Mouse (Mus musculus): ENCODE measurements at regions not wholly inside any gene's neighbourhood (a gene's known extent, or its start where the extent isn't known, plus 50 kb on each side); places are given as distances from the start of the nearest gene placed in this dataset.

DNA sequence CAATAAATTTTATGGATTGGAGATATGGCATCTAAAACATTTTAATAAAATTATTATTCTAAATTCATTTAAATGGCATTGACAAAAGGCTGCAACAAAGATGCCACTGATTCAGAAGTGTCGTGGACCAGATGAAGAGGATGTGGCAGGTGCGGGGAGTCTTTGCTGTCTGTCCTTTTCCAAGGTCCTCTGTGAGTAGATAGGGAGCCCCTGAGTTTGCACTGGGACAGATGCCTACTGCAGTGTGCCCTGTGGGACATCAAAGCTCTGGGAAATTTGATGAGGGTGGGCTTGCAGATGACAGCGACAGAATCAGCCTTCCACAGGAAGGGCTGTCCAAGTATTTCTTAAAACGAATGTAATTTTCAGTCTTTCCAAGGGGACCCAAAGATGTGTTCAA lies 541.2 kb downstream of the Bcl11a start:
- H3K36me3 ChIP-seq (ENCODE audit: control insufficient read depth, insufficient read depth): no peaks in the 10 kb centered on the region
- no peaks in the 10 kb centered on the region for H3K9me3 ChIP-seq (ENCODE audit: control insufficient read depth, low read length)
- H3K4me3 ChIP-seq (replicated peaks; ENCODE audit: low read length): no peak overlapping the region
- no peak overlapping the region for H3K9ac ChIP-seq (replicated peaks; ENCODE audit: low read depth, low read length)
- H3K4me2 ChIP-seq (ENCODE audit: low read length): no peak overlapping the region
- no peak overlapping the region for H3K27ac ChIP-seq (ENCODE audit: low read length)
- no peaks in the 10 kb centered on the region for H3K27me3 ChIP-seq (replicated peaks; ENCODE audit: control insufficient read depth, insufficient read depth, low read length)
- H3K4me1 ChIP-seq (replicated peaks; ENCODE audit: control insufficient read depth, insufficient read depth, low read length): no peaks in the 10 kb centered on the region
- 73% methylated on average over 4 of the region's 4 CpGs for WGBS
- no peak for ATAC-seq

DNA sequence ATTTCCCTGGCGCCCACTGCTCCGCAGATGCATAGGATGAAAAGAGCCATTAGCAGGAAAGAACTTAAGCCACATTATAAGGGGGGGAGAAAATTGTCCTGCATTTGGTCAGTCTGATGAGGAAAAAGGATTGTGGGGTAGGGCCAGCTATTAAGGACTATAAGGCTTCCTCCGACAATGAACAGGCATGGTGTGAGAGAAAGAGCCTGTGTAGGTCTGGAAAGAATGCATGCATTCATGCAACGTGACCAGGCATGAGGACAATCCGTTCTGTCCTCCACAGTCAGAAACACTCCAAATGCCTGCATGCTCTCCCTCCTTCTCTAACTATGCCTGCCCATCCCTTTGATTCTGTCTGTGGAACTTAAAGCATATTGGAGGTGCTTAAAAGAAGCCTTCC lies 550.8 kb downstream of the Bcl11a start:
- H3K4me2 ChIP-seq (ENCODE audit: low read length): no peak overlapping the region
- H3K27ac ChIP-seq (ENCODE audit: low read length): no peak overlapping the region
- H3K27me3 ChIP-seq (replicated peaks; ENCODE audit: control insufficient read depth, insufficient read depth, low read length): no peaks in the 10 kb centered on the region
- no peaks in the 10 kb centered on the region for H3K9me3 ChIP-seq (ENCODE audit: control insufficient read depth, low read length)
- H3K9ac ChIP-seq (replicated peaks; ENCODE audit: low read depth, low read length): no peak overlapping the region
- H3K36me3 ChIP-seq (ENCODE audit: control insufficient read depth, insufficient read depth): no peaks in the 10 kb centered on the region
- no peak overlapping the region for H3K4me3 ChIP-seq (replicated peaks; ENCODE audit: low read length)
- ATAC-seq: no peak
- H3K4me1 ChIP-seq (replicated peaks; ENCODE audit: control insufficient read depth, insufficient read depth, low read length): peaks cover 12% of the 10 kb centered on the region
- WGBS: 14% methylated on average over 5 of the region's 5 CpGs

DNA sequence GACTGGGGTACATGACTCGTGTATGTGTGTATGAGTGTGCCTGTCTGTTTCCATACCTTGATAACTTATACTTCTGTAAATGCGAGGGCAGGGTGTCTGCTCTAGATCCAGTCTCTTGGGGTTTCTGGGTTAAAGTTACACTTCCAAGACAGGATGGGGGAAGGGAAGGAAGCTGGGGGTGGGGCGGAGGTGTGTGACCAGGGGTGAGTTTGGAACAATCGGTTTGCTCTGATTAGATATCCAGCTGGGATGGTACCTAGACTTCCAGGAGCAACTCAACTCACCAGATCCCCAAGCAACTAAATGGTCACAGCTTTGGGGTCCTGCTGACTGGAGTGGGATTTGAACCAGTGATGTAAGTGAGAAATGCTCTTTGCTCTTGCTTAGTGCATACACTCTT lies 551.6 kb downstream of the Bcl11a start:
- H3K36me3 ChIP-seq (ENCODE audit: control insufficient read depth, insufficient read depth): no peaks in the 10 kb centered on the region
- H3K4me3 ChIP-seq (replicated peaks; ENCODE audit: low read length): no peak overlapping the region
- peaks cover 12% of the 10 kb centered on the region for H3K4me1 ChIP-seq (replicated peaks; ENCODE audit: control insufficient read depth, insufficient read depth, low read length)
- H3K4me2 ChIP-seq (ENCODE audit: low read length): no peak overlapping the region
- H3K27ac ChIP-seq (ENCODE audit: low read length): no peak overlapping the region
- ATAC-seq: no peak
- H3K27me3 ChIP-seq (replicated peaks; ENCODE audit: control insufficient read depth, insufficient read depth, low read length): no peaks in the 10 kb centered on the region
- no peaks in the 10 kb centered on the region for H3K9me3 ChIP-seq (ENCODE audit: control insufficient read depth, low read length)
- WGBS: 60% methylated on average over 4 of the region's 4 CpGs
- no peak overlapping the region for H3K9ac ChIP-seq (replicated peaks; ENCODE audit: low read depth, low read length)

DNA sequence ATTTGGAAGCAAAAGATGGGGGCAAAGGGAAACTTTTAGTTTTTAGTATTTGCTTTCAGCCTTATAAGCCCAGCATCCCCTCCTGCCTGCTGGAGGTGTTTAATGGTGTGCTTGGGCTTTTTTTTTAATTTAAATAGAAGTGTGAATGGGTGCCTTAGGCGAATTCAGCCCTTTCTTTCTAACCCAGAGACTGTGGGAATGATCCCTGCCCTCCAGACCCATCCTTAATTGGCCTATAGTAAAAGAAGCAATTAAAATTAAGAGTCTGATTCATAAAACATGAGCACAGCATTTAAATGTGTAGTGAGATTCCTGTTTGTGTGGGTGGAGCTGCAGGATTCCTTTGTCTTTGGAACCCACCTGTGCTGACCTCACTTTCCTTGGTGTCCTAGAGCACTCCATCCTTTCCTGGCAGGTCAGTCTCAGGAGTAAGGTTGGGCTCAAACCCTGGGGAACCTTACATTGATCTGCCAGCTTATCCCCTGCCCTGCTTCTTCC lies 552.6 kb downstream of the Bcl11a start:
- no peaks in the 10 kb centered on the region for H3K9me3 ChIP-seq (ENCODE audit: control insufficient read depth, low read length)
- ATAC-seq: no peak
- whole genome bisulfite sequencing: 12% methylated on average over 1 of the region's 1 CpGs
- no peaks in the 10 kb centered on the region for H3K27me3 ChIP-seq (replicated peaks; ENCODE audit: control insufficient read depth, insufficient read depth, low read length)
- no peak overlapping the region for H3K9ac ChIP-seq (replicated peaks; ENCODE audit: low read depth, low read length)
- H3K4me3 ChIP-seq (replicated peaks; ENCODE audit: low read length): no peak overlapping the region
- H3K36me3 ChIP-seq (ENCODE audit: control insufficient read depth, insufficient read depth): no peaks in the 10 kb centered on the region
- H3K4me2 ChIP-seq (ENCODE audit: low read length): no peak overlapping the region
- H3K4me1 ChIP-seq (replicated peaks; ENCODE audit: control insufficient read depth, insufficient read depth, low read length): peaks cover 12% of the 10 kb centered on the region
- peak overlapping the region; percentile 61 for H3K27ac ChIP-seq (ENCODE audit: low read length)

DNA sequence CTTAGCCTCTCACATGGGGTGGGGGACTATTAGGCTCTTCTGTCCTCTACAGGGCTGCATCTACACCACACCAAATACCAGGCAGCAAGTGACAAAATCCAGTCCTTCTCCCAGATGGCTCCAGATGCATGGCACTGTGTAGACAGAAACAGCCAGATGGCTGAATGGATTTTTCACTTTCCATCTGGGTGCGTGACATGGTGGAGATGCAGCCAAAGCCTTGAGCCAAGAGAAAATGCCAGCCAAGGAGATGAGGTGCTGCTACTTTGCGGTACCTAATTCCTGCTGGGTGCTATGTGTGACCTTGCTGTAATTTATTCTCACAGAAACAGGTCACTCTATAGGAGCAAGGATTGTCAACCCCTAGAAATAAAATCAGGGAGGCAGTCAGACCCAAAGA lies 553.8 kb downstream of the Bcl11a start:
- H3K27ac ChIP-seq (ENCODE audit: low read length): peak overlapping the region; percentile 31
- H3K4me2 ChIP-seq (ENCODE audit: low read length): no peak overlapping the region
- peak; percentile 86 for ATAC-seq
- no peak overlapping the region for H3K4me3 ChIP-seq (replicated peaks; ENCODE audit: low read length)
- H3K9me3 ChIP-seq (ENCODE audit: control insufficient read depth, low read length): no peaks in the 10 kb centered on the region
- H3K9ac ChIP-seq (replicated peaks; ENCODE audit: low read depth, low read length): no peak overlapping the region
- WGBS: 52% methylated on average over 2 of the region's 2 CpGs
- H3K4me1 ChIP-seq (replicated peaks; ENCODE audit: control insufficient read depth, insufficient read depth, low read length): peaks cover 12% of the 10 kb centered on the region
- no peaks in the 10 kb centered on the region for H3K27me3 ChIP-seq (replicated peaks; ENCODE audit: control insufficient read depth, insufficient read depth, low read length)
- no peaks in the 10 kb centered on the region for H3K36me3 ChIP-seq (ENCODE audit: control insufficient read depth, insufficient read depth)

DNA sequence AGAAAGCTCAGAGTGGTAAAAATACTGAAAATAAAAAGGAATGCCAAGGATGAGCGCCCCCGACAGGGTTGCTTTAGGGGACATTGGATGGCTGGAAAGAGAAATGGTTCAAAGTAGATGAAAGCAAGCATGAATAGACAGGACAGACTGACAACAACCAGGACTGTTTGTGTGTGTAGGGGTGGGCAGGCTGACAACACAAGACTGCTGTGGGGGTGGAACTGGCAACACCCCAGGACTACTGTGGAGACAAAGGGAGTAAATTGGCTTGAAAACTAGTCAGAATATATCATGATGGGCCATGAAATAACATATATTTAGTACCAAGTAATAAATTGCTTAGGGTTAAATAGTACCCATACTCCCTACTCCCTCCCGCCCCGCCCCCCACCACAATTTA lies 558.9 kb downstream of the Bcl11a start:
- no peak overlapping the region for H3K9ac ChIP-seq (replicated peaks; ENCODE audit: low read depth, low read length)
- 91% methylated on average over 4 of the region's 4 CpGs for WGBS
- H3K36me3 ChIP-seq (ENCODE audit: control insufficient read depth, insufficient read depth): no peaks in the 10 kb centered on the region
- H3K4me1 ChIP-seq (replicated peaks; ENCODE audit: control insufficient read depth, insufficient read depth, low read length): peaks cover 3% of the 10 kb centered on the region; the same call in 1 of the 2 replicates
- no peak for ATAC-seq
- no peak overlapping the region for H3K4me3 ChIP-seq (replicated peaks; ENCODE audit: low read length)
- H3K9me3 ChIP-seq (ENCODE audit: control insufficient read depth, low read length): no peaks in the 10 kb centered on the region
- no peak overlapping the region for H3K27ac ChIP-seq (ENCODE audit: low read length)
- no peaks in the 10 kb centered on the region for H3K27me3 ChIP-seq (replicated peaks; ENCODE audit: control insufficient read depth, insufficient read depth, low read length)
- H3K4me2 ChIP-seq (ENCODE audit: low read length): no peak overlapping the region

DNA sequence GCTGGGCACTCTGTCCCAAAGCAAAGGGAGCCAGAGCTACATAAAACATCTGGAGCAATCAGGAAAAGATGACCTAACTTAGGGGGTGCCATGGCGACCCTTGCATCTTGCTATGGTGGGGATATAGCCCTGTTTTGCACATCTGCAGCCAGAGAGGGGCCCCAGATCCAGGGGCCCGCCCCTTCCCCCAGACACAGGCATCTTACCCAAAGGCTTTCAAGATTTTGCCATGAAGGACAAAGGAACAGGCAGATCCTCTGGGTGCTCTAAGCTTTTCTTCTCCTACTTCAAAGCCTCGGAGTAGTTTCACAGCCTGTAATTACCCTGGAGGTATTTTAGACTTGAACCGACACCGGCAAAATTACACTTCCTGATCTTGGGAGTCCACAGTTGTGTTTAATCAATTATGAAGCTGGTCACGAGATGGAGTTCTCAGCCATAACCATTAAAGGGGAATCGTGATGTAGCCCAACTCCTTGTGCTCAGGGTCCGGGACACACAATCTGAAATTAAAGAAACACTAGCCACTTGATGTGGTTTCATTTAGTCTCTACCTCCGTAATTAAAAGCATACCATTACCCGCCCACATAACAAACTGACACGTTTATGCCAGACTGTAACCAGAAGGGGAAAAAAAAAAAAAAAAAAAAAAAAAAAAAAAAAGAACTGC lies 565.7 kb downstream of the Bcl11a start:
- ATAC-seq: no peak
- Histone ChIP-seq H3K4me2 (ENCODE audit: low read length) (no peak overlapping the region), H3K9me3 (ENCODE audit: control insufficient read depth, low read length) (no peaks in the 10 kb centered on the region), H3K4me3 (replicated peaks; ENCODE audit: low read length) (no peak overlapping the region), H3K27ac (ENCODE audit: low read length) (no peak overlapping the region), H3K36me3 (ENCODE audit: control insufficient read depth, insufficient read depth) (no peaks in the 10 kb centered on the region), H3K9ac (replicated peaks; ENCODE audit: low read depth, low read length) (no peak overlapping the region), H3K4me1 (replicated peaks; ENCODE audit: control insufficient read depth, insufficient read depth, low read length) (peaks cover 3% of the 10 kb centered on the region; the same call in 1 of the 2 replicates), H3K27me3 (replicated peaks; ENCODE audit: control insufficient read depth, insufficient read depth, low read length) (no peaks in the 10 kb centered on the region)
- 32% methylated on average over 11 of the region's 11 CpGs for WGBS

DNA sequence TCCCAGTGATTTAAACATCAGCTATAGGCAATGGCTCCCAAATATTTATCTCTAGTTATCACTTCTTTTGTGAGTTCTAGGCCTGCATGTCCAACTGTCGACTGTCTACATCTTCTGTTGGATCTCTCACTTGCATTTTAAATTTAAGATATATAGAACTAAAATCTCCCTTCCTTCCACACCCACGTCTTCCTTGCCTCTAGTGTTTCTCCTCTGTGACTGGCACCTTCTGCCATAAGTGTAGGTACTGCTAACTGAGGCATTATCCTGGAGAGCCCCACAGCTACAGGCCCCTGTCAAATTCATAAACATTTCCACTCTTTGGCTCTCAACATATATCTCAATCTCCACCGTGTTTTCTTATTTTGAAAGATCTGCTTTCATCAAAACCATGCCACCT lies 575.0 kb downstream of the Bcl11a start:
- Histone ChIP-seq H3K9ac (replicated peaks; ENCODE audit: low read depth, low read length) (no peak overlapping the region), H3K4me3 (replicated peaks; ENCODE audit: low read length) (no peak overlapping the region), H3K9me3 (ENCODE audit: control insufficient read depth, low read length) (no peaks in the 10 kb centered on the region), H3K27ac (ENCODE audit: low read length) (no peak overlapping the region), H3K27me3 (replicated peaks; ENCODE audit: control insufficient read depth, insufficient read depth, low read length) (no peaks in the 10 kb centered on the region), H3K4me2 (ENCODE audit: low read length) (no peak overlapping the region), H3K36me3 (ENCODE audit: control insufficient read depth, insufficient read depth) (no peaks in the 10 kb centered on the region), H3K4me1 (replicated peaks; ENCODE audit: control insufficient read depth, insufficient read depth, low read length) (no peaks in the 10 kb centered on the region)
- WGBS: 85% methylated on average over 3 of the region's 3 CpGs
- ATAC-seq: no peak

DNA sequence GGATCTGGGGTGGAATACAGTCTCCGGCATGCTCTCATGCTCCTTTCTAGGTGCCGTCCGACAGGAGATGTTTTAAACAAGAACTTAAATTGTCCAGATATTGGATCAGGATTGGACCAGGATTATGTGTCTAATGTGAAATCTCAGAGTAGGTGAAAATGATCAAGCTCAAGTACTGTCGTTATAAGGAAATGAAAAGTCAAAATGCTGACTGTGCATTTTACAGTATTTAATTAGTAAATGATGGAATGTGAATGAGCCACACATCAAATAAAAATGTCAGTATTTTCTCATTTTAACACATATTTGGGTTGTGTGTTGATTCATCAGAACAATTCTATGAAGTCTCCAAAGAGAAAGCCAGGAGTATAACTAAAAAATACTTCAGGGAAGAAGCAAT lies 586.2 kb downstream of the Bcl11a start:
- ATAC-seq: no peak
- WGBS: 88% methylated on average over 4 of the region's 4 CpGs
- no peaks in the 10 kb centered on the region for H3K9me3 ChIP-seq (ENCODE audit: control insufficient read depth, low read length)
- no peak overlapping the region for H3K27ac ChIP-seq (ENCODE audit: low read length)
- no peaks in the 10 kb centered on the region for H3K36me3 ChIP-seq (ENCODE audit: control insufficient read depth, insufficient read depth)
- H3K4me3 ChIP-seq (replicated peaks; ENCODE audit: low read length): no peak overlapping the region
- H3K27me3 ChIP-seq (replicated peaks; ENCODE audit: control insufficient read depth, insufficient read depth, low read length): no peaks in the 10 kb centered on the region
- H3K4me1 ChIP-seq (replicated peaks; ENCODE audit: control insufficient read depth, insufficient read depth, low read length): no peaks in the 10 kb centered on the region
- H3K9ac ChIP-seq (replicated peaks; ENCODE audit: low read depth, low read length): no peak overlapping the region
- H3K4me2 ChIP-seq (ENCODE audit: low read length): no peak overlapping the region

DNA sequence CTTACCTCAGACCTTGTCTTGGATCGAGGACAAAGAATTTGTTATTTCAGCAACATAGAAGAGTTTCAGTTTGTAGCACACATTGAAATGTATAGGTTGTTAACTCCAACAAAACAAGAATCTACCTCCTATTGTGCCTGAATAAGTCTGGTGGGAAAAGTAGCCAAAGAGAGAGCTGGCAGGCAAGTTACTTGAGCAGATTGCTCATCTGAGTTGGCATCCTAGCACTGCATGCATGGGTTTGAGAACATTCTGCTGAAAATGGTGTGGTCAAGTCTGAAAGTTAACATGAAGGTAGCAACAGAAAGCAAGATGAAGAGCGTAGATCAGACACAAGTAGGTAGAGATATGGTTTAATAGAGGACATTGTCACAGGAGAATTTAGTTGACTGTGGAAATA lies 587.5 kb downstream of the Bcl11a start:
- WGBS: 85% methylated on average over 2 of the region's 2 CpGs

More for the DNA sequence above, 587.5 kb downstream of the Bcl11a start:
- H3K27ac ChIP-seq (ENCODE audit: low read length): no peak overlapping the region
- H3K27me3 ChIP-seq (replicated peaks; ENCODE audit: control insufficient read depth, insufficient read depth, low read length): no peaks in the 10 kb centered on the region
- H3K36me3 ChIP-seq (ENCODE audit: control insufficient read depth, insufficient read depth): no peaks in the 10 kb centered on the region
- no peaks in the 10 kb centered on the region for H3K4me1 ChIP-seq (replicated peaks; ENCODE audit: control insufficient read depth, insufficient read depth, low read length)
- H3K4me2 ChIP-seq (ENCODE audit: low read length): no peak overlapping the region
- no peaks in the 10 kb centered on the region for H3K9me3 ChIP-seq (ENCODE audit: control insufficient read depth, low read length)
- no peak for ATAC-seq
- no peak overlapping the region for H3K9ac ChIP-seq (replicated peaks; ENCODE audit: low read depth, low read length)
- no peak overlapping the region for H3K4me3 ChIP-seq (replicated peaks; ENCODE audit: low read length)
